Mouse (Mus musculus) lung, postnatal 14 days (tissue): ENCODE measurements around the gene Nfe2l1.

ENCODE experiments used
- DNase-seq: peaks from one replicate; pipeline ENCODE4 v3.0.0; 2021

The Nfe2l1 gene

DNA sequence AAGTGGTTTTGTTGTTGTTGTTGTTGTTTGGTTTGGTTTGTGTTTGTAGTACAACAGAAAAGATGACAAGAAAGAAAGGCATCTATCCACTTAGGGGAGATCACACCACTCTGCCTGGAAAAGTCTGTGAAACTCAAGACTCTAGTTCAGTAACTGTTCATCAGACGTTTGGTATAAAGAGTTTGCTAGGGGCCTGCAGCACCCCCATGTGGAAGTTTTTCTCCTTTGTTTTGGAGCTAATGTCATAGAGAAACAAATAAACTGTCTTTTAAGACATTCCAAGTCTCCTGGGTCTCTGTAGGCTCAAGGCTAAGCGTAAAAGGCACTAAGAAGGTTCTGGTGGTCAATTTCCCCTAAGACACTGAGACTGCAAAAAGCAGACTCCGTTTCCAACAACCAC is 53.7 kb downstream of the Nfe2l1 start:
- no peak for DNase-seq

DNA sequence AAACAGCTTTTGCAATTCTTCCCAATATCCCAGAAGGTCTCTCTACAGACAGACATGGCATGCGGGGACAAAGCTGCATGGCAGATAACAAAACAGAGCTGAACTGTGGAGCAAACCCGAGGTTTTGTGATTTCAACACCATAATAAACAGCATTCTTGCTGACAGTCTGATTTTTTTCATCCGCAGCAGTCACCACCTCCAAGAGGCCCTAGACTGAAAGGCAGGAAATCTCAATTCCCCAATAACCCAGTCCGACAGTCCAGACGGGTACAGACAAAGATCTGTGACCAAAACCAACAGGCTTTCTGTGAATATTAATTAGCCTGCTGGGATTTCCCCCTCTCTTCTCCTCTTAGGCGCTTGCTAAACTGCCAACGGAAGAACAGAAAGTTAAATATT is 54.1 kb downstream of the Nfe2l1 start:
- DNase-seq: no peak

DNA sequence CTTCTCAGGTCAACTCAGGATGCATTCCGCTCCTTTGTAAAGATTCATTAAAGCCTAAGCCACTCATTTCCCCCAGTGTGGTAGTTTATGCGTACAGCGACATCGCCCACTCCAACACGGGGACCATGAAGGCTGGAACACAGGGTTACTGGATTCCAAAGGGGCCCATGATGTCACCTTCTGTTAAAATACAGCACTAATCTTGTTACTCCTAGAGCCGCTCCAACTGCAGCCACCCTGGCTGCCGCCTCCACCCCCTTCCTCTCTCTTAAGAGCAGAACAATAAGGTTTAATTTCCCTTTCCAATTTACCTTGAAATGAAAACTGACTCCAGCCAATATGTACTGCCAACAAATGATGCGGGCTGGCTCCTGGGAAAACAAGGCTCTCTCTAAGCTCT is 54.7 kb downstream of the Nfe2l1 start:
- DNase-seq: no peak

DNA sequence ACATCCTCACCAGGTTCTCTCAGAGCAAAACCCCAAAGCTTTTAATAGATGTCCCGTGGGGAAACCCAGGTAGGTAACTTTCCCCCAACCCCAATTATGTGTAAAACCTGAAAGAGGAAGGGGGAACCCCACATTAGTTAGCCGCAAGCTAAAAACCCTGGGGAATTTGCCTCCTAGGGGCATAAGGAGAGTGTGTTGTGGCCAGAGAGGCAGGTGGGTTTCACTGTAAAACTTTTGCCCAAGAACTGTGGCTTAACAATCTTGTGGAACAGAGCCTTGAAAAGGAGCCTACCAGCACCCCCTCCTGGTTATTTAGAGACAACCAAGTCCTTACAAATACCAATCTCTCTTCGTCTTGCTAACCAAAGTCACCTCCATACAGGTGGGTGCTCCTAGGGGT is 55.2 kb downstream of the Nfe2l1 start:
- DNase-seq: no peak

DNA sequence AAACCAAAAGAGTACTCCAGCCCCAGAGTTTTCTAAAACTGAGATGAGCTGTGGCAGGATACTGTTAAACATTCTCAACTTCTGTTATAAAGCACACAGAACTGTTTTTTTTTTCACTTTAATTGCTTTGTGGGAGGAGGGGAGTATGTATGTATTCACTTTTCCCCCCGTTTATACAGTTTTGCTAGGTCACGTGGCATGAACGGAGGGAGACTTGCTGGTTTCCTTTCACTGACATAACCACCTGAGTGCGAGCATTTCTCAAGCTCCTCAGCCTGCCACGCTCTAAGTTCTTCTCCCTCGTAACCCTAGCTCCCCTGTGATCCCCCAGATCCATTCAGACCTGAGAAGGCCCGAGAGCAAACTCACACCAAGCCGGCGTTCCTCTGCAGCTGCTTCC is 57.4 kb downstream of the Nfe2l1 start:
- DNase-seq: no peak

DNA sequence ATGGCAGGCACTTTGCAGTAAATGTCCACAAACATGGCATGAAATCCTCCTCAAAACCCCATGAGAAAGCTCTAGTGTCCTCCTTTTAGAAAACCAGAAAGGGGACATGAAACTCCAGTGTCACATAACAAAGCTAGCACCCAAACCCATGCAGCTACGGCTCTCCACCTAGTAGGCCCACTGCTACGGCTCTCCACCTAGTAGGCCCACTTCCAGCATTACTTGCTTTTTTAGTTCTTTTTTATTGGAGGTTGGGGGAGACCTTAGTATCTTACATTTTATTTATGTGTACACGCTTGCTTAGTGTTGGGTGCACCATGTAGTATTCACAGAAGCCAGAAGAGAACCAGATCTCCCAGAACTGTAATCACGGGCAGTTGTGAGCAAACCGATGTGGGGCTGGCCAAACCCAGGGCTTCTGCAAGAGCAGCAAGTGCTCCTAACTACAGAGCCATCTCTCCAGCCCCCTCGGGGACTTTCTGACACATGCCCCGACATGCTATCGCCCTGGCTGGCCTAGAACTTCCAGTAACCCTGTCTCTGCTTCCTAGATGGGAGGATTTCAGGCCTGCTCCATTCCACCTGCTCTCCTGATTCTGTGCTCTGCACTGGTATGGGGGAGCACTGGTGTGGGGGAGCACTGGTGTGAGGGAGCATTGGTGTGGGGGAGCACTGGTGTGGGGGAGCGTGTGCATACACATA is 58.3 kb downstream of the Nfe2l1 start:
- no peak for DNase-seq

DNA sequence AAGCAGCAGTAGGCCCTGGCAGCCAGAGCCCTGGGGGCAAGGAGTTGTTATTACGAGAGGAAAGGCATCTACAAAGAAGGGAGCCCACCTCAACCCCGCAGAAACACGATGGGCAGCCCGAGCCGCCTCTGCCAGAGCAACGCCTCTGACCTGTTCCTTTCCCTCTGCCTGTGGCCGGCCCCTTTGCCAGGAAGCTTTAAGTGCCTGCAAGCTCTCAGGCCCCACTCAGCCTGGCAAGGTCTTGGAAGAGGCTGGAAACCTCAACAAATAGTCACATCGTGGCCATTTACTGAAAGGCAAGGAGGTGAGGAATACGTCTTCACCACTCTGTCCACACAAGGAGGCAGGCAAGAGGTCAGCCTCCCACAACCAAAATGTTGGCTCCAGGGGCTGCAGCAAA is 61.5 kb downstream of the Nfe2l1 start:
- DNase-seq: peak; percentile 49
